8 mouse cellular contexts compared by ENCODE assay signal in the genomic region with DNA sequence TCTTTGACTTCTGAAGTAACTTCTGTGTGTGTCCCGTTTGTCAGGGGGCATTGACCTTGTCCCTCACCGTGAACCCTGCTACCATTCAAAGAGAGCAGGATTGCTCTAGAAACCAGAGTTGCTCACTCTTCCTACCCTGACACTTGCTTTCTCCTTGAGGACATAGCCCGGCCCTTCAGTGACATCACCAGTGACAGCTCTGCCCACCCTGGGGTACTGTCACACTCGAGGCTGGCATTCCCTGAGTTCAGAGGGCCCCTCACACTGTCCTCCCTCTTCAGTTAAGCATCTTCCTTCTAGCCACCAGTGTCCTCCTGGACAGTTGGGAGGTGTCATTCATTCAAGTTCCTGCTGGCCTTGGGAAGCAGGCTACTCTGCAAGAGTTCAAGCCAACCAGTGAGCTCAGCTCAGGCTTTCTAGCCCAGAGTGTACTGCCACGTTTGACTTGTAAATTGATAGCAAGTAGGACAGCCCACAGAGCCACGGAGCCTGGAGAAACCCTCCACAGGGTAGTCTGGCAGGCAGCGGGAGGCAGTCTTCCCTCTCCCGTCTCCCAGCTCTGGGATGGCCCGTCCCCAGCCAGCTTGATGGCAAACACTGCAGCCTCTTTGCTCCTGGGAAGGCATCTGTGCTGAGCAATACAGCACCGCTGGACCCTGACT. TPM values are rescaled to one million over a fixed set of nuclear protein-coding genes. Genes with fewer than 3 reads are reported as not detected.
DNase-seq lines count a peak whose midpoint lies in the region; ATAC-seq lines count a peak whose summit lies in the region.
"Had no signal": no experiment of that assay in that cellular context is flagged by ENCODE, and none has a peak within 500 bp of the region (broad histone marks: within the 10 kb centered on the region; RNA-seq: fewer than 3 reads in every experiment).

No protein-coding gene starts in this region.

- no peak overlapping the region for H3K9ac ChIP-seq in midbrain, embryonic 13.5 days (replicated peaks)
- no peak overlapping the region for H3K9ac ChIP-seq in hindbrain, embryonic 11.5 days (ENCODE audit: low read depth, low read length)
- peak overlapping the region; percentile 4; the same call in 1 of the 2 replicates for H3K9ac ChIP-seq in stomach, embryonic 16.5 days (ENCODE audit: low read length)

- H3K27me3 ChIP-seq in midbrain, embryonic 10.5 days (ENCODE audit: low read depth, poor library complexity, severe bottlenecking) = no peaks in the 10 kb centered on the region
- H3K27me3 ChIP-seq in midbrain, embryonic 13.5 days = no peaks in the 10 kb centered on the region
- H3K27me3 ChIP-seq in hindbrain, embryonic 11.5 days (ENCODE audit: control insufficient read depth, insufficient read depth, low read length) = no peaks in the 10 kb centered on the region
- H3K27me3 ChIP-seq in stomach, embryonic 16.5 days (ENCODE audit: control insufficient read depth, insufficient read depth, low read length) = no peaks in the 10 kb centered on the region

- ATAC-seq in midbrain, embryonic 13.5 days = no peak
- ATAC-seq in hindbrain, embryonic 11.5 days (ENCODE audit: low FRiP score) = no peak
- no peak for ATAC-seq in stomach, embryonic 16.5 days (ENCODE audit: insufficient read depth, low FRiP score)
- ATAC-seq in monocyte, adult 5-6 weeks (replicated peaks; ENCODE audit: insufficient number of reproducible peaks, low FRiP score, low TSS enrichment, poor library complexity, severe bottlenecking) = no peak

- H3K27ac ChIP-seq in midbrain, embryonic 10.5 days (replicated peaks) = peak overlapping the region; percentile 64
- H3K27ac ChIP-seq in midbrain, embryonic 13.5 days = no peak overlapping the region
- H3K27ac ChIP-seq in hindbrain, embryonic 11.5 days (ENCODE audit: low read depth, low read length) = 0 out of 2 replicates have a peak overlapping the region, but pooled peaks have one; percentile 36
- H3K27ac ChIP-seq in stomach, embryonic 16.5 days (ENCODE audit: low read length) = no peak overlapping the region

- no peaks in the 10 kb centered on the region for H3K9me3 ChIP-seq in midbrain, embryonic 10.5 days (replicated peaks)
- no peaks in the 10 kb centered on the region for H3K9me3 ChIP-seq in midbrain, embryonic 13.5 days
- no peaks in the 10 kb centered on the region for H3K9me3 ChIP-seq in hindbrain, embryonic 11.5 days (ENCODE audit: control insufficient read depth, low read length)
- no peaks in the 10 kb centered on the region for H3K9me3 ChIP-seq in stomach, embryonic 16.5 days (replicated peaks; ENCODE audit: control insufficient read depth, low read length)

- DNase-seq in heart, adult 11 months = peak; percentile 92
- no peak for DNase-seq in heart, adult 8-10 months (ENCODE audit: low spot score)
- DNase-seq in midbrain, embryonic 10.5 days (ENCODE audit: low spot score) = no peak
- DNase-seq in hindbrain, embryonic 11.5 days (ENCODE audit: low spot score) = no peak
- DNase-seq: thymus, postnatal 14 days had no signal

- H3K4me3 ChIP-seq in midbrain, embryonic 10.5 days = 0 out of 2 replicates have a peak overlapping the region, but pooled peaks have one; percentile 1
- no peak overlapping the region for H3K4me3 ChIP-seq in midbrain, embryonic 13.5 days (replicated peaks)
- no peak overlapping the region for H3K4me3 ChIP-seq in hindbrain, embryonic 11.5 days (ENCODE audit: low read depth, low read length)
- no peak overlapping the region for H3K4me3 ChIP-seq in stomach, embryonic 16.5 days (replicated peaks; ENCODE audit: low read length)

- no peak overlapping the region for H3K4me2 ChIP-seq in midbrain, embryonic 13.5 days (replicated peaks)
- H3K4me2 ChIP-seq in hindbrain, embryonic 11.5 days (replicated peaks; ENCODE audit: low read depth, low read length) = no peak overlapping the region
- no peak overlapping the region for H3K4me2 ChIP-seq in stomach, embryonic 16.5 days (ENCODE audit: low read depth, low read length)

- WGBS in midbrain, embryonic 10.5 days = 42% methylated on average over 10 of the region's 10 CpGs
- whole genome bisulfite sequencing in midbrain, embryonic 13.5 days = 43% methylated on average over 10 of the region's 10 CpGs
- 38% methylated on average over 10 of the region's 10 CpGs for WGBS in hindbrain, embryonic 11.5 days
- WGBS in stomach, embryonic 16.5 days = 43% methylated on average over 10 of the region's 10 CpGs

- H3K4me1 ChIP-seq in midbrain, embryonic 10.5 days = peaks cover 26% of the 10 kb centered on the region
- H3K4me1 ChIP-seq in midbrain, embryonic 13.5 days (replicated peaks) = peaks cover 19% of the 10 kb centered on the region
- H3K4me1 ChIP-seq in hindbrain, embryonic 11.5 days (replicated peaks; ENCODE audit: control insufficient read depth, insufficient read depth, low read length) = no peaks in the 10 kb centered on the region; the same call in 1 of the 2 replicates
- H3K4me1 ChIP-seq in stomach, embryonic 16.5 days (ENCODE audit: control insufficient read depth, insufficient read depth, low read length) = peaks cover 6% of the 10 kb centered on the region; the same call in 1 of the 2 replicates

- H3K36me3 ChIP-seq in midbrain, embryonic 10.5 days = peaks cover 46% of the 10 kb centered on the region
- H3K36me3 ChIP-seq in midbrain, embryonic 13.5 days = peaks cover 41% of the 10 kb centered on the region
- H3K36me3 ChIP-seq in hindbrain, embryonic 11.5 days (ENCODE audit: control insufficient read depth, insufficient read depth, low read length) = peaks cover 3% of the 10 kb centered on the region; the same call in 1 of the 2 replicates
- H3K36me3 ChIP-seq in stomach, embryonic 16.5 days (ENCODE audit: control insufficient read depth, insufficient read depth, low read length) = peaks cover 7% of the 10 kb centered on the region; the same call in 1 of the 2 replicates

RNA-seq across cellular contexts. Expression of gene B230217C12Rik, which starts 1.7 kb away (rescaled TPM):
- total RNA-seq in heart, adult 8-10 months (2022) = 1 to 10 TPM in 1 of 4 experiments, under 1 TPM in 3; 0.22 to 1.7 (median 0.51) TPM
- polyA plus RNA-seq in midbrain, embryonic 10.5 days (2016; fragmentation: Nextera tagmentation; extraction: Ambion mirVana) = 12.6 and 14.3 TPM in 2 replicates
- polyA plus RNA-seq in midbrain, embryonic 13.5 days (2015; fragmentation: Nextera tagmentation; extraction: Ambion mirVana) = 23.2 and 24.8 TPM in 2 replicates
- 15.1 TPM in 2 replicates for polyA plus RNA-seq in hindbrain, embryonic 11.5 days (2014; fragmentation: Nextera tagmentation; extraction: Ambion mirVana)
- polyA plus RNA-seq in stomach, embryonic 16.5 days (2015; fragmentation: Nextera tagmentation; extraction: Ambion mirVana) = 3.7 and 3.8 TPM in 2 replicates
- total RNA-seq in monocyte, adult 5-6 weeks (2017) = 0.96 to 3.0 TPM in 2 of 3 replicates, not detected in the other

RNA-seq across cellular contexts. Expression of gene Lasp1, which starts 40.1 kb away (rescaled TPM):
- 10 to 100 TPM; 20.1 to 32.0 (median 25.8) TPM for total RNA-seq in heart, adult 8-10 months (2022)
- 75.1 and 88.8 TPM in 2 replicates for polyA plus RNA-seq in midbrain, embryonic 10.5 days (2016; fragmentation: Nextera tagmentation; extraction: Ambion mirVana)
- 136 and 137 TPM in 2 replicates for polyA plus RNA-seq in midbrain, embryonic 13.5 days (2015; fragmentation: Nextera tagmentation; extraction: Ambion mirVana)
- polyA plus RNA-seq in hindbrain, embryonic 11.5 days (2014; fragmentation: Nextera tagmentation; extraction: Ambion mirVana) = 45.8 and 61.1 TPM in 2 replicates
- polyA plus RNA-seq in stomach, embryonic 16.5 days (2015; fragmentation: Nextera tagmentation; extraction: Ambion mirVana) = 130 and 143 TPM in 2 replicates
- 199 to 392 TPM (median 246 TPM) in 3 replicates for total RNA-seq in monocyte, adult 5-6 weeks (2017)

RNA-seq across cellular contexts. Expression of gene Fbxo47, which starts 45.0 kb away (rescaled TPM):
- under 1 TPM; 0.28 to 0.56 (median 0.31) TPM for total RNA-seq in heart, adult 8-10 months (2022)
- 0.38 and 0.40 TPM in 2 replicates for polyA plus RNA-seq in midbrain, embryonic 10.5 days (2016; fragmentation: Nextera tagmentation; extraction: Ambion mirVana)
- polyA plus RNA-seq in midbrain, embryonic 13.5 days (2015; fragmentation: Nextera tagmentation; extraction: Ambion mirVana) = 0.59 and 0.74 TPM in 2 replicates
- polyA plus RNA-seq in hindbrain, embryonic 11.5 days (2014; fragmentation: Nextera tagmentation; extraction: Ambion mirVana) = 0.53 and 1.0 TPM in 2 replicates
- polyA plus RNA-seq in stomach, embryonic 16.5 days (2015; fragmentation: Nextera tagmentation; extraction: Ambion mirVana) = 0.35 and 0.74 TPM in 2 replicates
- total RNA-seq in monocyte, adult 5-6 weeks (2017) = 0.53 to 2.1 TPM (median 1.5 TPM) in 3 replicates

RNA-seq across cellular contexts. Expression of gene Rpl23, which starts 56.7 kb away (rescaled TPM):
- 100 to 1,000 TPM; 425 to 610 (median 521) TPM for total RNA-seq in heart, adult 8-10 months (2022)
- 378 and 451 TPM in 2 replicates for polyA plus RNA-seq in midbrain, embryonic 10.5 days (2016; fragmentation: Nextera tagmentation; extraction: Ambion mirVana)
- polyA plus RNA-seq in midbrain, embryonic 13.5 days (2015; fragmentation: Nextera tagmentation; extraction: Ambion mirVana) = 363 and 377 TPM in 2 replicates
- polyA plus RNA-seq in hindbrain, embryonic 11.5 days (2014; fragmentation: Nextera tagmentation; extraction: Ambion mirVana) = 437 and 458 TPM in 2 replicates
- polyA plus RNA-seq in stomach, embryonic 16.5 days (2015; fragmentation: Nextera tagmentation; extraction: Ambion mirVana) = 439 and 586 TPM in 2 replicates
- 1,225 to 1,795 TPM (median 1,736 TPM) in 3 replicates for total RNA-seq in monocyte, adult 5-6 weeks (2017)

Comparison
In these comparisons a context has a peak if more than half of its experiments do, and no peak if none do; other contexts are left out.
1. H3K27ac ChIP-seq: peak in midbrain, embryonic 10.5 days (single experiment) and hindbrain, embryonic 11.5 days (single experiment); none in midbrain, embryonic 13.5 days (single experiment) and stomach, embryonic 16.5 days (single experiment).